Mouse (Mus musculus): ENCODE measurements at regions not wholly inside any gene's neighbourhood (a gene's known extent, or its start where the extent isn't known, plus 50 kb on each side); places are given as distances from the start of the nearest gene placed in this dataset.

DNA sequence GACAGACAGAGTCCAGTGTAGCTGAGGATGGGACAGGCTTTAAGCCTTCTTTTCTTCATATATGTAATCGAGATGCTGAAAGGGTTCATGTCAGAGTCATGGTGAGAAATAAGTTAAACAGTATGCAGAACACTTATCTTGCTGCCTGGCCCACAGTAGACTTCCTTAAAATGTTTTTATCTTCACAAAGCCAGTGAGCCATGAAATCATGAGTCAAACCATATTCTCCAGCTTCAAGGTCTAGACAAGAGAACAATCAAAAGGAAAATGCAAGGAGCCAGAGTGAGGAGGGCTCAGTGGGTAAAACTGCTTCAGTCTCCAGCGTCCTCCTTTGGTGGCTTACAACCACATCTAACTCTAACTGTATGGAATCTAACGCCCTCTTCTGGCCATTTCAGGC lies 103.7 kb upstream of the Onecut1 start:
- TF ChIP-seq EP300 (IDR thresholded peaks at IDR 0.05; ENCODE audit: low read depth) (no peak), CTCF (IDR thresholded peaks at IDR 0.05; ENCODE audit: low read depth) (no peak)

Data from heart, postnatal 0 days (tissue).